Mouse (Mus musculus) hindbrain, embryonic 15.5 days (tissue): ENCODE measurements around the gene Tmprss2. TPM values are rescaled to one million over a fixed set of nuclear protein-coding genes. Genes with fewer than 3 reads are reported as not detected.

Experiments
- ATAC-seq: fragments of 200-750 bp; cut with Nextera tagmentation; 2 replicates; pipeline ENCODE4 v1.8.0; 2017; ENCODE audit warnings: low read depth, moderate number of reproducible peaks, moderate TSS enrichment; ENCODE audit not compliant: low FRiP score
- H3K27ac ChIP-seq: fragments of 300-500 bp; sonication (generic); replicated peaks from 2 replicates; pipeline ENCODE4 v1.5.1; 2015; ENCODE audit warnings: mild to moderate bottlenecking, inconsistent platforms
- H3K27me3 ChIP-seq: fragments of 300-500 bp; sonication (generic); 2 replicates; pipeline ENCODE4 v1.6.1; 2015; ENCODE audit warnings: control low read depth, inconsistent platforms
- H3K36me3 ChIP-seq: fragments of 300-500 bp; sonication (generic); 2 replicates; pipeline ENCODE4 v1.6.1; 2015; ENCODE audit warnings: control low read depth, inconsistent platforms
- H3K4me1 ChIP-seq: fragments of 300-500 bp; sonication (generic); replicated peaks from 2 replicates; pipeline ENCODE4 v1.6.1; 2015; ENCODE audit warnings: control low read depth, inconsistent platforms
- H3K4me2 ChIP-seq: fragments of 300-500 bp; sonication (generic); 2 replicates; pipeline ENCODE4 v1.6.1; 2015; ENCODE audit warnings: moderate library complexity, mild to moderate bottlenecking, inconsistent platforms
- H3K4me3 ChIP-seq: fragments of 300-500 bp; sonication (generic); 2 replicates; pipeline ENCODE4 v1.5.1; 2015; ENCODE audit warnings: mild to moderate bottlenecking, inconsistent platforms
- H3K9ac ChIP-seq: fragments of 300-500 bp; sonication (generic); 2 replicates; pipeline ENCODE4 v1.6.1; 2015; ENCODE audit warnings: inconsistent platforms
- H3K9me3 ChIP-seq: fragments of 300-500 bp; sonication (generic); 2 replicates; pipeline ENCODE4 v1.6.1; 2016; ENCODE audit warnings: control low read depth, inconsistent platforms
- WGBS: fragments of 180-500 bp; shearing (Covaris S2); methylation state at CpG from one replicate; pipeline ENCODE4 v1.1.7; 2015; 5-methylcytosine and 5-hydroxymethylcytosine counted together
- polyA plus RNA-seq: library from polyadenylated mRNA; unstranded; fragments of >200 nt; fragmentation: Nextera tagmentation; extraction: Ambion mirVana; gene quantifications from 2 replicates; pipeline ENCODE4 v1.2.1, GENCODE M21; 2015

Gene Tmprss2
- 0.13 TPM in 1 of 2 replicates, not detected in the other for polyA plus RNA-seq

DNA sequence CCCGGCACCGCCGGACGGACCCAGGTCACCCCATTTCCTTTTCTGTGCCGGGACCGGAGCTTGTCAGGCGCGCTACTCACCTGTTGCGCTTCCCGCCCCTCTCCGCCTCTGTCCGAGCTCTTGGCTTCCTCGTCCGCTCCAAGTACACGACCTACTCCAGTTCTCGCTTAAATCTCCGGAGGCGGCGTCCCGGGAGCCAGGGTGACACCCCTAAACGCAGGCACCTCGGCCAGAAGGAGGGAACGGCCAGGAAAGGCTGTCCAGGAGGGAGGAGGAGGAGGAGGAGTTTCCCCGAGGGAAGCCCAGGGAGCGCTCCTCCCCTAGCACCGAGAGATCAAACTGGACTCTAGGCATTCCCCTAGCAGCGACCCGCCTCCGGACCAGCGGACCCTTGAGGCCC, at the start of gene Tmprss2:
TSS of gene Tmprss2 (minus strand) at position 257 of the 400 bp plus-strand sequence.
- H3K4me2 ChIP-seq: peak within 1 kb of the TSS; percentile 72
- H3K9me3 ChIP-seq: no peaks in the 10 kb centered on the region
- no peaks in the 10 kb centered on the region for H3K36me3 ChIP-seq
- H3K9ac ChIP-seq: peak within 1 kb of the TSS; percentile 30; the same call in 1 of the 2 replicates
- WGBS: 1% methylated on average over 30 of the region's 30 CpGs
- H3K4me3 ChIP-seq: peak within 1 kb of the TSS; percentile 38
- H3K4me1 ChIP-seq: peaks cover 12% of the 10 kb centered on the region
- H3K27ac ChIP-seq: no peak within 1 kb of the TSS
- H3K27me3 ChIP-seq: peaks cover 48% of the 10 kb centered on the region
- no peak for ATAC-seq

DNA sequence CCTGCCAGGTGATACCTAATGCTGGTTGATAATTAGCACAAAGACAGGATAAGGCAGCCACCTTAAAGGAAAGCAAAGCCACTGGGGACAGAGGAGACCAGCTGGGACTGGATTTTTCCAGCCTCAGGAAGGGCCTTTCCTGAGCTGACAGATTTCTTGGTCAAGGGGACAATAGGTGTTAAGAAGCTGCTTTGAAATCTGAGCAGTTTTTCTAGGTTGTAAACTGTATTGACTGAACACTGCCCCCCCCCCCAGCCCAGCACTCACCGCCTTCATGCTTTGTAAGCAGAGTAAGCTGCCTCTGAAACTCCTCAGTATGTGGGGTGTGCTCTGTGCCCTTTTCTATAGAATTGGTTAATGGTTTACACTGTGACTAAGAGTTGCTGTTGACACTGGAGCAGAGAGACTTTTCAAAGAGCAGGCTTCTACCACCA, 48.2 kb upstream of the Tmprss2 start:
- no peaks in the 10 kb centered on the region for H3K4me1 ChIP-seq
- no peak overlapping the region for H3K4me3 ChIP-seq
- no peak for ATAC-seq
- H3K9me3 ChIP-seq: no peaks in the 10 kb centered on the region
- no peak overlapping the region for H3K9ac ChIP-seq
- H3K27me3 ChIP-seq: no peaks in the 10 kb centered on the region
- H3K4me2 ChIP-seq: no peak overlapping the region
- H3K36me3 ChIP-seq: no peaks in the 10 kb centered on the region
- WGBS: 4% methylated on average over 1 of the region's 1 CpGs
- H3K27ac ChIP-seq: no peak overlapping the region

DNA sequence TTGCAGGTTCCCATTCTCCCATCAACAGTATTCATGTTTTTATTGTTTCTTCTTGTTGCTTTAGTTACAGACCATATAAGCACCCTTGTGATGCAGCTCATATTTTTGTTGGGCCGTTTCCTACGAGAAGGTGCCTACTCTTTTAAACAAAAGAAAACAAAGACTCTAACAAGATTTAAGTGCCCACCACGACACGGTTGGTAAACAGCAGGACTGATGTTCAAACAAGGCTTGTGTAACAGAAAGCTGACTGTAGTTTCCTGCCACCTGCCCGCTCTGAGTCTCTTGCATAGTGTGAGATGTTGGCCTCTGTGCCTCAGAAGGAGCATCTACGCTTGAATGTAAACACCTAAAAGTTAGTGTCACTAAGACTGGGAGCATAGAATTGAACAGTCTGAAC, 47.5 kb upstream of the Tmprss2 start:
- Histone ChIP-seq H3K4me1 (no peaks in the 10 kb centered on the region), H3K27ac (no peak overlapping the region), H3K36me3 (no peaks in the 10 kb centered on the region), H3K9me3 (no peaks in the 10 kb centered on the region), H3K4me2 (no peak overlapping the region), H3K9ac (no peak overlapping the region), H3K27me3 (no peaks in the 10 kb centered on the region), H3K4me3 (no peak overlapping the region)
- WGBS: 65% methylated on average over 6 of the region's 6 CpGs
- ATAC-seq: no peak

DNA sequence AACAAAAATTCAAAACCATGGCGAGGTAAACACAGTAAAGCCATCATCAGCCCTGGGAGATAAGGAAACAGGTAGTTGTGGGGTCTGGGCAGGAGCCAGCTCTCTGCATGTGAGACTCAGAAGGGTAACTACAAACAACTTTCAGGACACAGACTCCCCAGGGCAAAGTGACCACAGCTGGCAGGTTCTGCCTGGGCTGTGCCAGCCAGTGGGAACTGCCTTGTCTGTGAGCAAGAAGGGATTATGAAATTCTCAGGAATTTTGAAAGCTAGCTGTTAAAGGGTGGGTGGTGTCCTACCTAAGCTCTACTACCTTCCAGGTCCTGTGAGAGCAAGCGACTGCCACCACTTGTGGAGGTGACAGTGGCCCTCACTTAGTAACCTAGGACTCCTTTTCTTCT, 44.8 kb upstream of the Tmprss2 start:
- H3K4me3 ChIP-seq: no peak overlapping the region
- 86% methylated on average over 2 of the region's 2 CpGs for WGBS
- H3K9me3 ChIP-seq: no peaks in the 10 kb centered on the region

DNA sequence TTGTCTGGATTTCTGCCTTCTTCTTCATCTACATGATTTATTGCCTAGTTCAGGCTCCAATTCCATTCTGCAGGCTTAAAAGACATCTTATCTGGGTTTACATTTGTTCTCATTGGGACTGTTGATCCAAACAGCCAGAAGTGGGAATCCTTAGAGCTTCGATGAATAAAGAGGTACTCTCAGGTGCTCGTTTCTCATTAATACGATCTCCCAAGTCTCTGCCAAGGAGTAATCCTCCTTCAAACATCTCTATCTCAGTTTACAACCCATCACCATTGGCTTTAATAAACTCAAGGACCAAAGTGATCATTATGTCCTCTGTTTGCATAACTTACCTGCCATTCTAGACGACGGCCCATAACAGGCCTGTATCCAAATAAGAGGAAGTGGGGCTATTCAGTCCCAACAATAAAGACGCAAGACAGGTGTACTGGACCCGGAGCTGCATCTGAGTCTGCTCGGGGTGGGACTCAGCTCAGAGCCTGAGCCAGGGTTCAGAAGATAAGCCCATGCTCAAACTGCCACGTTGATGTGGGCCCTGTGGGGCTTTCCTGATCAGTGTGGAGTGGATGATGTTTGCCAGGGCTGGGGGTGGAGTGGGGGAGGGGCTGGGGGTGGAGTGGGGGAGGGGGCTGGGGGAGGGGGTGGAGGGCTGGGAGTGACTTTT, 38.7 kb upstream of the Tmprss2 start:
- Histone ChIP-seq H3K4me1 (no peaks in the 10 kb centered on the region), H3K27ac (no peak overlapping the region), H3K9me3 (no peaks in the 10 kb centered on the region), H3K36me3 (no peaks in the 10 kb centered on the region), H3K27me3 (no peaks in the 10 kb centered on the region), H3K9ac (no peak overlapping the region), H3K4me2 (no peak overlapping the region), H3K4me3 (no peak overlapping the region)
- WGBS: 88% methylated on average over 9 of the region's 9 CpGs
- ATAC-seq: no peak

More for the DNA sequence above, 44.8 kb upstream of the Tmprss2 start:
- Histone ChIP-seq H3K4me1 (no peaks in the 10 kb centered on the region), H3K27ac (no peak overlapping the region), H3K4me2 (no peak overlapping the region), H3K9ac (no peak overlapping the region), H3K36me3 (no peaks in the 10 kb centered on the region), H3K27me3 (no peaks in the 10 kb centered on the region)
- no peak for ATAC-seq

DNA sequence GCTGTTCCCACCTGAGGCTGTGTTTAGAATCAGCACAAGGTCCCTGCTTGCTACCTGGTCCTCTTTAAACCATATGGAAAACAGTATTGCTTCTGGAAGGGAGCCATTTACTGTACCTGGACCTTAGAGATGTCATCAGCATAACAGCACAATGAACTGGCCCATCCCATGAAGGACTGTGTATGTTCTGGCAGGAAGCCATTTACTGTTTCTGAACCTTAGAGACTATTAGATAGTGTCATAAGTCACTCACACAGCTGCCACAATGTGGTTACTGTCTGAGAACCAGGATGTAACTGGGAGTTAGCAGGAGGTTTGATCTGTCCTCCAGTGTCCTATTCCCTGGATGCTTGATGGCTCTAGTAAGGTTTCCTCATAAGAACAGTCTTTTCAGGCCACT, 33.7 kb upstream of the Tmprss2 start:
- H3K9me3 ChIP-seq: no peaks in the 10 kb centered on the region
- H3K4me3 ChIP-seq: no peak overlapping the region
- H3K4me2 ChIP-seq: no peak overlapping the region
- H3K27ac ChIP-seq: no peak overlapping the region
- H3K36me3 ChIP-seq: no peaks in the 10 kb centered on the region
- H3K4me1 ChIP-seq: no peaks in the 10 kb centered on the region
- H3K9ac ChIP-seq: no peak overlapping the region
- no peak for ATAC-seq
- H3K27me3 ChIP-seq: no peaks in the 10 kb centered on the region

DNA sequence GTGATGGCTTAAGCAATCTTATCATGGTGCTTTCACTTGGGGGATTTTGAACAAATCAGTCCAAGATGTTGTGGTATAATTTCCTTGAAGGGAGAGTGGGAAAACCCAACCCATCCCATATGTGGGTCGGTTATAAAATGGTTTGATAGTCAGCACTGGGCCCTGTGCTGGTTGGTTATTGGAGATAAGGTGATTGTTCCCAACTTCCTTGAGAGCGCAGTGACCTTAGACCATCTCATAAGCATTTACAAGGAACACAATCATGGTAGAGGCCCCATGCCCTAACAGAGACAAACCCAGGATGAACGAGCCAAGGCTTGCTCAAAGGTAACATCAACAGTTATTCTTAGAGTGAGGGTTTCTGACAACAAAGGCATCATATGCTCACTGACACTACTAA, 28.6 kb upstream of the Tmprss2 start:
- Histone ChIP-seq H3K36me3 (no peaks in the 10 kb centered on the region), H3K9ac (no peak overlapping the region), H3K4me3 (no peak overlapping the region), H3K4me1 (no peaks in the 10 kb centered on the region), H3K27me3 (no peaks in the 10 kb centered on the region), H3K4me2 (no peak overlapping the region), H3K27ac (no peak overlapping the region), H3K9me3 (no peaks in the 10 kb centered on the region)
- 92% methylated on average over 3 of the region's 3 CpGs for WGBS
- ATAC-seq: no peak

DNA sequence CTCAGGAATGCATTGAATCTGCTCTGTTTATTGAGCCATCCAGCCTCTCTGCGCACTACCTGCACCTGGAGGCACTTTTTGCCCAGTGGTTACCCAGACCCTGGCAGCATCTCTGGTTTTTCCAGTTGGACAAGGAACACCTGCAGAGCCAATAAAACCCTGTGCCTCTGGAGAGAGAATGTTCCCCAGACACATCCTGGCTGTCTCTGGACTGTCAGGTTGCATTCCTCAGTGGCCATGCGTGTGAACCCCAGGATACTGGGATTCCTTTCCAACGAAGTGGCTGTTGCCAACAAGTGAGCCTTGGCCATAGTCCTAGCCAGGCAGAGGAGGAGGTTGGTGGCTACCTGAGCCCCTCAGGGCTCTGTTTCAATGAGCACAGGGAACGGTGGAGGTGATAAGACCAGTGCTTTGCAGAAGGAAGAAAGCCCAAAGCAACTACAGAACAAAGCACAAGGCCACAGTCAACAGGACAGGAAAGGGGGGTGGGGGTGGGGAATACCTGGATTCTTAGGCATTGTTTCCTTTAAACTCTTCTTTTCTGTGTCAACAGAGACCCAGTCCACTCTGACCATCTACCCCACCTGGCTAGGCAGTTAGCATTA, 22.0 kb upstream of the Tmprss2 start:
- WGBS: 75% methylated on average over 4 of the region's 4 CpGs
- no peak overlapping the region for H3K4me3 ChIP-seq
- no peak overlapping the region for H3K9ac ChIP-seq
- H3K36me3 ChIP-seq: no peaks in the 10 kb centered on the region
- H3K4me1 ChIP-seq: no peaks in the 10 kb centered on the region
- ATAC-seq: no peak
- no peak overlapping the region for H3K4me2 ChIP-seq
- H3K9me3 ChIP-seq: no peaks in the 10 kb centered on the region
- no peaks in the 10 kb centered on the region for H3K27me3 ChIP-seq
- no peak overlapping the region for H3K27ac ChIP-seq

DNA sequence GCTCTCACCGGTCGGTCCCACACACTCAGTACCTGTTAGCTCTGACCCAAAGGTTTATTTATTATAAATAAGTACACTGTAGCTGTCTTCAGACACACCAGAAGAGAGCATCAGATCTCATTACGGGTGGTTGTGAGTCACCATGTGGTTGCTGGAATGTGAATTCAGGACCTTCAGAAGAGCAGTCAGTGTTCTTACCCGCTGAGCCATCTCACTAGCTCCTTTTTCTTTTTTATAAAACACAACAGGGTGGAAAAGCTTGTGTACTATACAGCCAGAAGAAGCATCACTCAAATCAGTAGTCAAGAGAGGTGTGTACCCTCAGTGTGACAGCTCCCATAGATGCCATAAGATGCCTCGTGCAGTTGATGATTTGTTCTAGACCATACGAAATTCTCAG, 12.2 kb upstream of the Tmprss2 start:
- H3K9ac ChIP-seq: no peak overlapping the region
- H3K9me3 ChIP-seq: no peaks in the 10 kb centered on the region
- H3K4me2 ChIP-seq: no peak overlapping the region
- ATAC-seq: no peak
- H3K27me3 ChIP-seq: no peaks in the 10 kb centered on the region
- 73% methylated on average over 6 of the region's 6 CpGs for WGBS
- no peak overlapping the region for H3K4me3 ChIP-seq
- H3K36me3 ChIP-seq: no peaks in the 10 kb centered on the region
- no peaks in the 10 kb centered on the region for H3K4me1 ChIP-seq
- H3K27ac ChIP-seq: no peak overlapping the region

DNA sequence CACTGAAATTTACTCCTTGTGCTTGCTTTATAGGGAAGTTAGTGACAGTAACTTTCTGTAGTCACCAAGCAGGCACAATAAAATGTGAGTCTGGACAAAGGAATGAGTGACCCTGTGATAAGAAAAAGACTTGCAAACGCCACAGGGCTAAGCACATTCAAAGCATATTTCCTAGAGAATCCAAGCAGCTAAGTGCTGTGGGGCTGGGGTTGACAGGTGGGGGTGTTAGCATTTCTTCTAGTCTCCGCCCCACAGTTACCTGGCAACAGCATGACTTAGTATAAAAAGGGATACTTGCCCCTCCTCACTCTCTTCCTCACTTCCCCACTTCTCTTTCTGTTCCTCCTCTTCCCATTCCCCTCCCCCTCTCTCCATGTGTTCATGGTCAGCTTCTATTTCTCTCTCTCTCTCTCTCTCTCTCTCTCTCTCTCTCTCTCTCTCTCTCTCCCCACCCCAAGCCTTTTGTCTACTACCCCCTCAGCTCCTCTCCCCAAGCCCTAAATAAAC, 11.4 kb upstream of the Tmprss2 start:
- Histone ChIP-seq H3K4me3 (no peak overlapping the region), H3K36me3 (no peaks in the 10 kb centered on the region), H3K9me3 (no peaks in the 10 kb centered on the region), H3K27me3 (no peaks in the 10 kb centered on the region), H3K9ac (no peak overlapping the region), H3K27ac (no peak overlapping the region), H3K4me1 (no peaks in the 10 kb centered on the region), H3K4me2 (no peak overlapping the region)
- ATAC-seq: no peak
- 42% methylated on average over 2 of the region's 2 CpGs for WGBS

DNA sequence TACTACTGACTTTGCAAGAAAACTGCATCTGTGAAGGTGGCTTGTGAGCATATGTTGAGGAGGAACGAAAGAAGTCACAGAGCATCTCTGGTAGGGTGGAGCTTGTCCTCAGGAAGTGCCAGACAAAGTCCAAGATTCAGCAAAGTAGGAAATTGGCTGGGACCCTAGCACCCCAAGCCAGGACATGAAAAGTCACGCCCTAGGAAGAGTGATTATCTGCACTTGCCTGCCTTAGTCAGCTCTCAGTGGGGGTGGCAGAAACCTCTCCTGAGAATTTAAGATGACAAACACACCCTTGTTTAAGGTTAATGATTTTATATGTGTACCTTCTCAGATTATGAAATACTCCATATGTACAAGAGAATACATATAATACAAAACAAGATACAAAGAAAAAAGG, 7.3 kb upstream of the Tmprss2 start:
- no peak overlapping the region for H3K4me2 ChIP-seq
- no peak overlapping the region for H3K9ac ChIP-seq
- H3K9me3 ChIP-seq: no peaks in the 10 kb centered on the region
- no peak overlapping the region for H3K4me3 ChIP-seq
- 86% methylated on average over 2 of the region's 2 CpGs for WGBS
- H3K4me1 ChIP-seq: no peaks in the 10 kb centered on the region
- H3K27ac ChIP-seq: no peak overlapping the region
- 0 out of 2 replicates have a peak, but pooled peaks cover 1% of the 10 kb centered on the region for H3K27me3 ChIP-seq
- ATAC-seq: no peak
- H3K36me3 ChIP-seq: no peaks in the 10 kb centered on the region

DNA sequence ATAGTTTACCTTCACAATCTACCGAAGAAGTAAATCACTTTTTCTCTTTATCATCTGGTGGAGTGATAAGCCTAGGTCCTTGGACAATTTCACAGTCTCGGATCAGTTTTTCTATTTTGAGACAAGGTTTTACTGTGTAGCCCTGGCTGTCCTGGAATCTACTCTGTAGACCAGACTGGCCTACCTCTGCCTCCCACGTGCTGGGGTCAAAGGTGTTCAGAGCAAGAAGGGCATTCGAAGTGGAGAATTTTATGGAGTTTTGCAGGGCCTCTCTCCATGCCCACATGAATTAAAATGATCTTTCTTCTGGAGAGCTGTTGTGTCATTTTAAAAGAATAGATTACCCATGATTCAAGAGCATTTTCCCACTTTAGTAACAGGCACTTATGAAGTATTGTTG, 1.0 kb upstream of the Tmprss2 start:
- H3K27ac ChIP-seq: no peak overlapping the region
- H3K9ac ChIP-seq: no peak overlapping the region
- peaks cover 12% of the 10 kb centered on the region for H3K4me1 ChIP-seq
- no peak overlapping the region for H3K4me2 ChIP-seq
- no peak for ATAC-seq
- no peaks in the 10 kb centered on the region for H3K36me3 ChIP-seq
- 70% methylated on average over 4 of the region's 4 CpGs for WGBS
- no peak overlapping the region for H3K4me3 ChIP-seq
- peaks cover 48% of the 10 kb centered on the region for H3K27me3 ChIP-seq
- H3K9me3 ChIP-seq: no peaks in the 10 kb centered on the region
